Comparison of ENCODE assay signal across 9 mouse cellular contexts in the genomic region with DNA sequence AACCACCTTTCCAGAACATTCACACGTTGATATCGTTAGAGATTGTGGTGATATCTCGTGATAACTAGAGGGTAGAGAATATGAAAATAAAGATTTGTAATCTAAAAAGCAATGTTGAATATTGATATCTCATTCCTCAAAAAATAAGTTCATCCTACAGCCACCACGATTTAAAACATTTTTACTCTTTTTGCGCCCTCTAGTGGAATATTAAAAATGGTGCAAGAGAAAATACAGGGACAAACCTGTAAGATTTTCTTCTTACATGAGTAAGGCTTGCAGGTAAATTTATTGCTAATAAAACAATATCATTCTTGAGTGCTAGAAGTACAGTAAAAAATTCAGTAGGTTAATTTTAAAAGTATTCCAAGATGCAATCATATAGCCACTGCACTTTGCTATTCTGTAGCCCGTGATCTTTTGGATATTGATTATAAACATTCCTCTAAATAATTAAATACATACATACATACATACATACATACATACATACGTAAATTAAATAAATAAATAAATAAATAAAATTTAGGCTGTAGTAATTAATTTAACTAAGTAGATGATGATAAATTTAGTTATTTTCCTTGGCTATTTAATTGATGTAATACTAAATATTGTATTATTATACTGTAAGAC. TPM values are rescaled to one million over a fixed set of nuclear protein-coding genes. Genes with fewer than 3 reads are reported as not detected.
DNase-seq lines count a peak whose midpoint lies in the region; ATAC-seq and TF ChIP-seq lines count a peak whose summit lies in the region.
"Had no signal": no experiment of that assay in that cellular context is flagged by ENCODE, and none has a peak within 500 bp of the region (broad histone marks: within the 10 kb centered on the region; RNA-seq: fewer than 3 reads in every experiment).

No protein-coding gene starts in this region.

- H3K27me3 ChIP-seq in heart, adult 2 months (ENCODE audit: control insufficient read depth, insufficient read depth, low read length): no peaks in the 10 kb centered on the region
- no peaks in the 10 kb centered on the region for H3K27me3 ChIP-seq in heart, embryonic 12.5 days (replicated peaks)
- no peaks in the 10 kb centered on the region for H3K27me3 ChIP-seq in lung, postnatal 0 days (replicated peaks; ENCODE audit: insufficient read depth, low read length)
- H3K27me3 ChIP-seq in neural tube, embryonic 15.5 days (replicated peaks): no peaks in the 10 kb centered on the region
- H3K27me3 ChIP-seq: liver, embryonic 15.5 days had no signal

- no peak overlapping the region for H3K27ac ChIP-seq in heart, adult 2 months
- H3K27ac ChIP-seq in heart, embryonic 12.5 days (ENCODE audit: poor library complexity, severe bottlenecking): no peak overlapping the region
- H3K27ac ChIP-seq in lung, postnatal 0 days (ENCODE audit: low read length): no peak overlapping the region
- no peak overlapping the region for H3K27ac ChIP-seq in neural tube, embryonic 15.5 days (replicated peaks)
- H3K27ac ChIP-seq: liver, embryonic 15.5 days had no signal

- no peaks in the 10 kb centered on the region for H3K79me2 ChIP-seq in heart, adult 2 months (replicated peaks; ENCODE audit: control insufficient read depth, insufficient read depth, low read length)

- no peak for TF ChIP-seq POLR2A in heart, adult 2 months (IDR thresholded peaks at IDR 0.05; ENCODE audit: insufficient read depth, low read depth, low read length)

- no peak for DNase-seq in heart, adult 2 months
- peak; percentile 23 for DNase-seq in lung, postnatal 0 days (ENCODE audit: low spot score)
- no peak for DNase-seq in lung, adult 18-20 months
- DNase-seq in brain, embryonic 18.5 days (ENCODE audit: low read depth, low spot score): peak; percentile 20
- peak; percentile 74 for DNase-seq in retina, embryonic 14.5 days (ENCODE audit: low spot score)
- no peak for DNase-seq in T-cell, adult 2 months (ENCODE audit: low spot score)

- H3K36me3 ChIP-seq in heart, adult 2 months (ENCODE audit: control insufficient read depth, insufficient read depth, low read length): no peaks in the 10 kb centered on the region
- H3K36me3 ChIP-seq in heart, embryonic 12.5 days: no peaks in the 10 kb centered on the region
- H3K36me3 ChIP-seq in lung, postnatal 0 days (ENCODE audit: insufficient read depth, low read length): no peaks in the 10 kb centered on the region
- no peaks in the 10 kb centered on the region for H3K36me3 ChIP-seq in neural tube, embryonic 15.5 days
- H3K36me3 ChIP-seq: liver, embryonic 15.5 days had no signal

- TF ChIP-seq EP300 in heart, adult 2 months (IDR thresholded peaks at IDR 0.05; ENCODE audit: insufficient read depth, low read depth, low read length): no peak
- no peak for TF ChIP-seq EP300 in lung, postnatal 0 days (IDR thresholded peaks at IDR 0.05)

- 22% methylated on average over 7 of the region's 7 CpGs for WGBS in heart, adult 2 months
- 20% methylated on average over 7 of the region's 7 CpGs for WGBS in heart, embryonic 12.5 days
- WGBS in lung, postnatal 0 days: 16% methylated on average over 7 of the region's 7 CpGs
- WGBS in neural tube, embryonic 15.5 days: 23% methylated on average over 7 of the region's 7 CpGs

- H3K4me2 ChIP-seq in heart, embryonic 12.5 days: no peak overlapping the region
- H3K4me2 ChIP-seq in lung, postnatal 0 days (replicated peaks; ENCODE audit: low read depth, low read length): no peak overlapping the region
- no peak overlapping the region for H3K4me2 ChIP-seq in neural tube, embryonic 15.5 days
- H3K4me2 ChIP-seq: liver, embryonic 15.5 days had no signal

- TF ChIP-seq CTCF in heart, adult 2 months (IDR thresholded peaks at IDR 0.05): peak; percentile 70
- TF ChIP-seq CTCF in lung, postnatal 0 days (IDR thresholded peaks at IDR 0.05): peak; percentile 58

- H3K4me3 ChIP-seq in heart, adult 2 months: no peak overlapping the region
- no peak overlapping the region for H3K4me3 ChIP-seq in heart, embryonic 12.5 days
- no peak overlapping the region for H3K4me3 ChIP-seq in lung, postnatal 0 days (ENCODE audit: low read depth, low read length)
- no peak overlapping the region for H3K4me3 ChIP-seq in neural tube, embryonic 15.5 days (replicated peaks)
- H3K4me3 ChIP-seq: liver, embryonic 15.5 days had no signal

- intact Hi-C loops in heart, adult 2 months (cut with DNase I): loop anchor here (5.0 kb wide), 1 partner anchor 885 kb away; no protein-coding TSS in a partner anchor

- H3K9ac ChIP-seq in heart, adult 2 months (ENCODE audit: low read depth, low read length): no peak overlapping the region
- no peak overlapping the region for H3K9ac ChIP-seq in heart, embryonic 12.5 days
- no peak overlapping the region for H3K9ac ChIP-seq in lung, postnatal 0 days (replicated peaks; ENCODE audit: low read depth)
- H3K9ac ChIP-seq in neural tube, embryonic 15.5 days (replicated peaks): no peak overlapping the region
- H3K9ac ChIP-seq: liver, embryonic 15.5 days had no signal

- H3K9me3 ChIP-seq in heart, embryonic 12.5 days (replicated peaks): no peaks in the 10 kb centered on the region
- no peaks in the 10 kb centered on the region for H3K9me3 ChIP-seq in lung, postnatal 0 days (ENCODE audit: low read length)
- no peaks in the 10 kb centered on the region for H3K9me3 ChIP-seq in neural tube, embryonic 15.5 days (replicated peaks)
- H3K9me3 ChIP-seq: liver, embryonic 15.5 days had no signal

- ATAC-seq in heart, embryonic 12.5 days (ENCODE audit: insufficient number of reproducible peaks, low FRiP score): no peak
- ATAC-seq in lung, postnatal 0 days: no peak
- ATAC-seq in neural tube, embryonic 15.5 days (ENCODE audit: low FRiP score): no peak

- H3K4me1 ChIP-seq in heart, adult 2 months (ENCODE audit: control insufficient read depth, insufficient read depth, low read length): no peaks in the 10 kb centered on the region
- no peaks in the 10 kb centered on the region for H3K4me1 ChIP-seq in heart, embryonic 12.5 days (replicated peaks)
- no peaks in the 10 kb centered on the region for H3K4me1 ChIP-seq in lung, postnatal 0 days (ENCODE audit: insufficient read depth, low read depth, low read length)
- H3K4me1 ChIP-seq in neural tube, embryonic 15.5 days: no peaks in the 10 kb centered on the region
- H3K4me1 ChIP-seq: liver, embryonic 15.5 days had no signal

RNA-seq across cellular contexts. Expression of gene Slitrk6, which starts 7.8 kb away (rescaled TPM):
- total RNA-seq in heart, adult 2 months (2021): under 1 TPM; 0.32 to 0.47 TPM
- 0.53 and 1.1 TPM in 2 replicates for polyA plus RNA-seq in heart, adult 2 months (2012; rRNA removed)
- polyA plus RNA-seq in heart, embryonic 12.5 days (2016; fragmentation: Nextera tagmentation; extraction: Ambion mirVana): 0.40 and 0.83 TPM in 2 replicates
- polyA plus RNA-seq in lung, postnatal 0 days (2015; fragmentation: Nextera tagmentation; extraction: Ambion mirVana): 1.9 and 2.0 TPM in 2 replicates
- 2.5 and 5.3 TPM in 2 replicates for polyA plus RNA-seq in neural tube, embryonic 15.5 days (2015; fragmentation: Nextera tagmentation; extraction: Ambion mirVana)

Comparison
In these comparisons a context has a peak if more than half of its experiments do, and no peak if none do; other contexts are left out.
1. DNase-seq: peak in lung, postnatal 0 days (single experiment), brain, embryonic 18.5 days (single experiment) and retina, embryonic 14.5 days (single experiment); none in heart, adult 2 months (0 of 2), lung, adult 18-20 months (0 of 2) and T-cell, adult 2 months (single experiment).